Mouse (Mus musculus) liver, embryonic 13.5 days (tissue): ENCODE results near the gene Mbnl1. TPM values are rescaled to one million over a fixed set of nuclear protein-coding genes. Genes with fewer than 3 reads are reported as not detected.
A peak's percentile ranks its signal among the peaks of the same experiment; 100 is the strongest.
"Not testable (repeated sequence)": the region's sequence is repeated elsewhere in the genome, so short reads cannot be mapped to it uniquely, and the experiment has no call there.

Source experiments
- ATAC-seq: fragments of 200-750 bp; cut with Nextera tagmentation; 2 replicates; pipeline ENCODE4 v1.8.0; 2017; ENCODE audit warnings: low read depth, mild to moderate bottlenecking, moderate number of reproducible peaks, moderate library complexity
- DNase-seq: peaks from one replicate; pipeline ENCODE4 v3.0.0; 2022
- H3K27ac ChIP-seq: fragments of 300-500 bp; sonication (generic); 2 replicates; pipeline ENCODE4 v1.5.1; 2015; ENCODE audit warnings: moderate library complexity, mild to moderate bottlenecking, inconsistent platforms
- H3K27me3 ChIP-seq: fragments of 300-500 bp; sonication (generic); 2 replicates; pipeline ENCODE4 v1.6.1; 2015; ENCODE audit warnings: mild to moderate bottlenecking, inconsistent platforms
- H3K36me3 ChIP-seq: fragments of 300-500 bp; sonication (generic); 2 replicates; pipeline ENCODE4 v1.6.1; 2015; ENCODE audit warnings: mild to moderate bottlenecking, inconsistent platforms
- H3K4me1 ChIP-seq: fragments of 300-500 bp; sonication (generic); replicated peaks from 2 replicates; pipeline ENCODE4 v1.6.1; 2015; ENCODE audit warnings: inconsistent platforms
- H3K4me2 ChIP-seq: fragments of 300-500 bp; sonication (generic); 2 replicates; pipeline ENCODE4 v1.6.1; 2015; ENCODE audit warnings: inconsistent platforms, mild to moderate bottlenecking, moderate library complexity
- H3K4me3 ChIP-seq: fragments of 300-500 bp; sonication (generic); replicated peaks from 2 replicates; pipeline ENCODE4 v1.5.1; 2015; ENCODE audit warnings: mild to moderate bottlenecking, inconsistent platforms
- H3K9ac ChIP-seq: fragments of 300-500 bp; sonication (generic); 2 replicates; pipeline ENCODE4 v1.6.1; 2015; ENCODE audit warnings: mild to moderate bottlenecking, inconsistent platforms
- H3K9me3 ChIP-seq: fragments of 300-500 bp; sonication (generic); replicated peaks from 2 replicates; pipeline ENCODE4 v1.6.1; 2016; ENCODE audit warnings: inconsistent platforms
- WGBS: fragments of 180-500 bp; shearing (Covaris S2); methylation state at CpG from one replicate; pipeline ENCODE4 v1.1.7; 2015; ENCODE audit not compliant: insufficient replicate concordance; 5-methylcytosine and 5-hydroxymethylcytosine counted together
- polyA plus RNA-seq: library from polyadenylated mRNA; unstranded; fragments of >200 nt; fragmentation: Nextera tagmentation; extraction: Ambion mirVana; gene quantifications from 2 replicates; pipeline ENCODE4 v1.2.1, GENCODE M21; 2015

Gene Mbnl1
- polyA plus RNA-seq, 1 experiment from 2014 or later, result 123 TPM

- H3K27me3 ChIP-seq, DNase-seq, H3K9me3 ChIP-seq, H3K36me3 ChIP-seq: not testable (repeated sequence)
- 0 out of 2 replicates have a peak overlapping the region, but pooled peaks have one; percentile 17 for H3K4me3 ChIP-seq
- H3K4me1 ChIP-seq, result peaks cover 33% of the 10 kb centered on the region
- peak overlapping the region; percentile 62 for H3K27ac ChIP-seq
- peak; percentile 55 for ATAC-seq
- H3K9ac ChIP-seq, result 0 out of 2 replicates have a peak overlapping the region, but pooled peaks have one; percentile 23
- 57% methylated on average over 8 of the region's 16 CpGs for WGBS
- 0 out of 2 replicates have a peak overlapping the region, but pooled peaks have one; percentile 36 for H3K4me2 ChIP-seq
Observed at GRCm38 (mm10) chr3:60494774-60495535, 22.3 kb downstream of the Mbnl1 start.

- ATAC-seq (no peak), DNase-seq (no peak)
- no peak overlapping the region for H3K4me2 ChIP-seq
- WGBS, result 65% methylated on average over 5 of the region's 5 CpGs
- peak overlapping the region; percentile 62 for H3K27ac ChIP-seq
- H3K27me3 ChIP-seq, result no peaks in the 10 kb centered on the region
- no peaks in the 10 kb centered on the region for H3K9me3 ChIP-seq
- no peak overlapping the region for H3K9ac ChIP-seq
- no peaks in the 10 kb centered on the region for H3K36me3 ChIP-seq
- H3K4me3 ChIP-seq, result no peak overlapping the region
- H3K4me1 ChIP-seq, result peaks cover 39% of the 10 kb centered on the region
Observed at GRCm38 (mm10) chr3:60496197-60496596, 23.6 kb downstream of the Mbnl1 start.

- no peak overlapping the region for H3K4me3 ChIP-seq
- ATAC-seq, result no peak
- 61% methylated on average over 2 of the region's 2 CpGs for WGBS
- no peak overlapping the region for H3K9ac ChIP-seq
- no peaks in the 10 kb centered on the region for H3K36me3 ChIP-seq
- no peaks in the 10 kb centered on the region for H3K9me3 ChIP-seq
- no peak overlapping the region for H3K4me2 ChIP-seq
- DNase-seq, result no peak
- peaks cover 51% of the 10 kb centered on the region for H3K4me1 ChIP-seq
- no peaks in the 10 kb centered on the region for H3K27me3 ChIP-seq
- H3K27ac ChIP-seq, result peak overlapping the region; percentile 98; the same call in 1 of the 2 replicates
Observed at GRCm38 (mm10) chr3:60498151-60498550, 25.5 kb downstream of the Mbnl1 start.

- peak overlapping the region; percentile 98 for H3K4me3 ChIP-seq
- peaks cover 55% of the 10 kb centered on the region for H3K4me1 ChIP-seq
Observed at GRCm38 (mm10) chr3:60498646-60499045, 26.0 kb downstream of the Mbnl1 start.

GRCm38 (mm10) chr3:60499157-60499578, 26.5 kb downstream of the Mbnl1 start:
- DNase-seq, result peak; percentile 42
- WGBS, result 4% methylated on average over 6 of the region's 6 CpGs
- H3K4me3 ChIP-seq, result peak overlapping the region; percentile 98

More at GRCm38 (mm10) chr3:60498646-60499045, 26.0 kb downstream of the Mbnl1 start:
- Histone ChIP-seq H3K36me3 (no peaks in the 10 kb centered on the region), H3K9ac (peak overlapping the region; percentile 100), H3K4me2 (peak overlapping the region; percentile 84), H3K27me3 (no peaks in the 10 kb centered on the region), H3K9me3 (no peaks in the 10 kb centered on the region), H3K27ac (peak overlapping the region; percentile 98)
- DNase-seq (no peak), ATAC-seq (no peak)
- WGBS, result 32% methylated on average over 3 of the region's 3 CpGs

GRCm38 (mm10) chr3:60499718-60500450, 27.3 kb downstream of the Mbnl1 start:
- peak overlapping the region; percentile 98 for H3K4me3 ChIP-seq
- no peaks in the 10 kb centered on the region for H3K36me3 ChIP-seq
- peaks cover 67% of the 10 kb centered on the region for H3K4me1 ChIP-seq
- WGBS, result 26% methylated on average over 7 of the region's 7 CpGs
- H3K4me2 ChIP-seq, result peak overlapping the region; percentile 84
- H3K27me3 ChIP-seq, result no peaks in the 10 kb centered on the region
- H3K27ac ChIP-seq, result peak overlapping the region; percentile 98
- peak overlapping the region; percentile 100 for H3K9ac ChIP-seq
- ATAC-seq (no peak), DNase-seq (no peak)
- no peaks in the 10 kb centered on the region for H3K9me3 ChIP-seq

More at GRCm38 (mm10) chr3:60499157-60499578, 26.5 kb downstream of the Mbnl1 start:
- peak overlapping the region; percentile 100 for H3K9ac ChIP-seq
- ATAC-seq, result 0 out of 2 replicates have a peak, but pooled peaks have one; percentile 9
- peaks cover 60% of the 10 kb centered on the region for H3K4me1 ChIP-seq
- H3K9me3 ChIP-seq, result no peaks in the 10 kb centered on the region
- no peaks in the 10 kb centered on the region for H3K27me3 ChIP-seq
- H3K27ac ChIP-seq, result peak overlapping the region; percentile 98
- peak overlapping the region; percentile 84 for H3K4me2 ChIP-seq
- no peaks in the 10 kb centered on the region for H3K36me3 ChIP-seq

GRCm38 (mm10) chr3:60500571-60501527, 28.2 kb downstream of the Mbnl1 start:
- Histone ChIP-seq H3K36me3 (no peaks in the 10 kb centered on the region), H3K9me3 (no peaks in the 10 kb centered on the region), H3K27me3 (no peaks in the 10 kb centered on the region), H3K4me3 (peak overlapping the region; percentile 98), H3K4me1 (peaks cover 73% of the 10 kb centered on the region), H3K27ac (peak overlapping the region; percentile 98), H3K4me2 (peak overlapping the region; percentile 84), H3K9ac (peak overlapping the region; percentile 100)
- DNase-seq (peak; percentile 76), ATAC-seq (peak; percentile 86)
- WGBS, result under 1% methylated on average over 96 of the region's 96 CpGs

GRCm38 (mm10) chr3:60501561-60502151, 29.0 kb downstream of the Mbnl1 start:
- peak; percentile 42 for ATAC-seq
- H3K4me1 ChIP-seq, result peaks cover 73% of the 10 kb centered on the region
- peak overlapping the region; percentile 98 for H3K4me3 ChIP-seq
- H3K9ac ChIP-seq, result peak overlapping the region; percentile 100
- no peak for DNase-seq
- H3K27me3 ChIP-seq, result no peaks in the 10 kb centered on the region
- H3K4me2 ChIP-seq, result peak overlapping the region; percentile 84
- H3K36me3 ChIP-seq, result no peaks in the 10 kb centered on the region
- WGBS, result under 1% methylated on average over 29 of the region's 29 CpGs
- H3K27ac ChIP-seq, result peak overlapping the region; percentile 98
- no peaks in the 10 kb centered on the region for H3K9me3 ChIP-seq

- WGBS, result 10% methylated on average over 7 of the region's 7 CpGs
- Histone ChIP-seq H3K27ac (peak overlapping the region; percentile 98), H3K9ac (peak overlapping the region; percentile 100), H3K4me1 (peaks cover 74% of the 10 kb centered on the region), H3K4me2 (peak overlapping the region; percentile 84), H3K4me3 (peak overlapping the region; percentile 98), H3K27me3 (no peaks in the 10 kb centered on the region), H3K36me3 (no peaks in the 10 kb centered on the region), H3K9me3 (no peaks in the 10 kb centered on the region)
- ATAC-seq, result no peak
- DNase-seq, result peak; percentile 17
Observed at GRCm38 (mm10) chr3:60502155-60502987, 29.7 kb downstream of the Mbnl1 start.
